Mouse (Mus musculus): ENCODE measurements around the gene Gyg.

The Gyg gene

GRCm38 (mm10) chr3:20154531-20155367 lies at the start of gene Gyg:
Gyg (minus strand) TSS chr3:20155317.
- peak; percentile 67 for DNase-seq

GRCm38 (mm10) chr3:20198869-20199268 lies 43.8 kb upstream of the Gyg start:
- DNase-seq = peak; percentile 19

- DNase-seq = no peak
Measured at GRCm38 (mm10) chr3:20197878-20198277, 42.8 kb upstream of the Gyg start.

GRCm38 (mm10) chr3:20188976-20189675 lies 34.0 kb upstream of the Gyg start:
- DNase-seq = no peak

- DNase-seq = no peak
Measured at GRCm38 (mm10) chr3:20172394-20172793, 17.3 kb upstream of the Gyg start.

GRCm38 (mm10) chr3:20167487-20167886 lies 12.4 kb upstream of the Gyg start:
- no peak for DNase-seq

- no peak for DNase-seq
Measured at GRCm38 (mm10) chr3:20155476-20155875, 359 bp upstream of the Gyg start.

- DNase-seq = no peak
Measured at GRCm38 (mm10) chr3:20151651-20152050, 3.5 kb downstream of the Gyg start.

GRCm38 (mm10) chr3:20150511-20150910 lies 4.6 kb downstream of the Gyg start:
- DNase-seq = no peak

- DNase-seq = no peak
Measured at GRCm38 (mm10) chr3:20147647-20148046, 7.5 kb downstream of the Gyg start.

GRCm38 (mm10) chr3:20146884-20147395 lies 8.2 kb downstream of the Gyg start:
- DNase-seq = no peak

GRCm38 (mm10) chr3:20145696-20146113 lies 9.4 kb downstream of the Gyg start:
- no peak for DNase-seq

- no peak for DNase-seq
Measured at GRCm38 (mm10) chr3:20144401-20144800, 10.7 kb downstream of the Gyg start.

GRCm38 (mm10) chr3:20143726-20144125 lies 11.4 kb downstream of the Gyg start:
- DNase-seq = no peak

- no peak for DNase-seq
Measured at GRCm38 (mm10) chr3:20142576-20142975, 12.5 kb downstream of the Gyg start.

GRCm38 (mm10) chr3:20142101-20142500 lies 13.0 kb downstream of the Gyg start:
- no peak for DNase-seq

- no peak for DNase-seq
Measured at GRCm38 (mm10) chr3:20141679-20142078, 13.4 kb downstream of the Gyg start.

GRCm38 (mm10) chr3:20141240-20141639 lies 13.9 kb downstream of the Gyg start:
- no peak for DNase-seq

- no peak for DNase-seq
Measured at GRCm38 (mm10) chr3:20136868-20137581, 18.1 kb downstream of the Gyg start.

GRCm38 (mm10) chr3:20134545-20134944 lies 20.6 kb downstream of the Gyg start:
- DNase-seq = no peak

- DNase-seq = no peak
Measured at GRCm38 (mm10) chr3:20133745-20134144, 21.4 kb downstream of the Gyg start.

- DNase-seq = no peak
Measured at GRCm38 (mm10) chr3:20132731-20133130, 22.4 kb downstream of the Gyg start.

GRCm38 (mm10) chr3:20131350-20131720 lies 23.8 kb downstream of the Gyg start:
- DNase-seq = no peak
